Mouse (Mus musculus): ENCODE results near the gene Akr1c19. TPM values are rescaled to one million over a fixed set of nuclear protein-coding genes. Genes with fewer than 3 reads are reported as not detected.
"Not testable (repeated sequence)": the region's sequence is repeated elsewhere in the genome, so short reads cannot be mapped to it uniquely, and the experiment has no call there.

The Akr1c19 gene
- polyA plus RNA-seq, 1 experiment from 2014 or later: 936 TPM

DNA sequence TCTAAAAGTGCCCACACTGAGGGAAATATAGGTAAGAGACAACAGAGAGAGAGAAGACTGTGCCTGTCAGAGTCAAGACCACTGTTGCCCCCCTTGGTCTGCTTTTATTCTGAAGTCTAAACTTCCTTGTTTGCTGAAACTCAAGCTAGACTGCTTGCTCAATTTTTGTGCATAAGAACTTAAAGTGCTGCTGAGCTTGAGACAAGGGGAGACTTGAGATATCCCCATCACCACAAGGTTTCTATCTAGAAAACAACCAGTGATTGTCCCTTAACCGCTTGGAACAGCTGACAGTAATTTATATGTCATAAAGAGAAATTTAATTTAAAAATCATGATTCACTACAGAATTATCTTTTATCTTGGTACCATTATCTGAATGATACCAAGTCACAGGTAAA, 4.6 kb downstream of the Akr1c19 start:
- Histone ChIP-seq H3K9ac (ENCODE audit: low read depth, low read length) (no peak overlapping the region), H3K4me3 (ENCODE audit: low read depth, low read length) (no peak overlapping the region), H3K27me3 (replicated peaks; ENCODE audit: control insufficient read depth, insufficient read depth, low read length) (no peaks in the 10 kb centered on the region), H3K4me1 (replicated peaks; ENCODE audit: control insufficient read depth, insufficient read depth, low read length) (peaks cover 3% of the 10 kb centered on the region; the same call in 1 of the 2 replicates), H3K4me2 (replicated peaks; ENCODE audit: low read depth) (no peak overlapping the region), H3K27ac (ENCODE audit: low read depth, low read length) (peak overlapping the region; percentile 22; the same call in 1 of the 2 replicates), H3K9me3 (ENCODE audit: control insufficient read depth) (no peaks in the 10 kb centered on the region), H3K36me3 (ENCODE audit: control insufficient read depth, insufficient read depth) (no peaks in the 10 kb centered on the region)
- 37% methylated on average over 1 of the region's 1 CpGs for WGBS
- no peak for TF ChIP-seq CTCF (IDR thresholded peaks at IDR 0.05; ENCODE audit: low read depth)
- ATAC-seq: peak; percentile 15

DNA sequence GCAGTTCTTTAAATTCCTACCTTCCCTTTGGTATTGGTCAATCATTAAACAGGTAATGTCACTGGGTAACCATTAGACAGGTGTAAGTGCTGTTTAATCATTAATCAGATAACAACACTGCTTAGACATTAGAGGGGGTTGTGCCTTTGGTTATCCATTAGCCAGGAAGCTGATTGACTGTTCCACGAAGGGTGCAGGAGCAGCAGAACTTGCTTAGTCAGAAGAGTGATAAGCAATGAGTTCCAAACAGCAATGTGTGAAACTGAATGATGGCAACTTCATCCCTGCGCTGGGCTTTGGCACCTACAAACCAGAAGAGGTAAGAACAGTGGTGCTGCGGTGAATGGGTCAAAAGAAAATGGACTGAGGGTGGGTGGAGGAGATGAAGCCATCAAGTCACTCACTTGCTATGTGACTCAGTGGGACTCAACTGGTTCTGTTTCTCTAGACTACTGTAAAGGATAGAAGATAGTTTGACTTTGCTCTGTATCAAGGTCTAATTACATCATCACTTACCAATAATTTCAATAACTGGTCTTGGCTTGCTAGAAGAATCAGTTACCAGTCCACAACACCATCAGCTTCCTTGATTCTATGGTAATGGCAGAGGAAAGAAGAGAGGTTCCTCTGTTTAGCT, 5.2 kb downstream of the Akr1c19 start:
- Histone ChIP-seq H3K9me3 (ENCODE audit: control insufficient read depth) (no peaks in the 10 kb centered on the region), H3K4me2 (replicated peaks; ENCODE audit: low read depth) (peak overlapping the region; percentile 52), H3K27ac (ENCODE audit: low read depth, low read length) (peak overlapping the region; percentile 68), H3K4me1 (replicated peaks; ENCODE audit: control insufficient read depth, insufficient read depth, low read length) (peaks cover 3% of the 10 kb centered on the region; the same call in 1 of the 2 replicates), H3K9ac (ENCODE audit: low read depth, low read length) (no peak overlapping the region), H3K4me3 (ENCODE audit: low read depth, low read length) (peak overlapping the region; percentile 36), H3K27me3 (replicated peaks; ENCODE audit: control insufficient read depth, insufficient read depth, low read length) (no peaks in the 10 kb centered on the region), H3K36me3 (ENCODE audit: control insufficient read depth, insufficient read depth) (no peaks in the 10 kb centered on the region)
- WGBS: 28% methylated on average over 3 of the region's 3 CpGs
- peak; percentile 97 for ATAC-seq
- TF ChIP-seq CTCF (IDR thresholded peaks at IDR 0.05; ENCODE audit: low read depth): no peak

GRCm38 (mm10) chr13:4244861-4245559, 16.5 kb downstream of the Akr1c19 start:
- no peaks in the 10 kb centered on the region for H3K4me1 ChIP-seq (replicated peaks; ENCODE audit: control insufficient read depth, insufficient read depth, low read length)
- no peak overlapping the region for H3K9ac ChIP-seq (ENCODE audit: low read depth, low read length)
- H3K36me3 ChIP-seq (ENCODE audit: control insufficient read depth, insufficient read depth): peaks cover 18% of the 10 kb centered on the region; the same call in 1 of the 2 replicates
- no peaks in the 10 kb centered on the region for H3K27me3 ChIP-seq (replicated peaks; ENCODE audit: control insufficient read depth, insufficient read depth, low read length)
- ATAC-seq: peak; percentile 86
- WGBS: 2% methylated on average over 13 of the region's 13 CpGs
- no peaks in the 10 kb centered on the region for H3K9me3 ChIP-seq (ENCODE audit: control insufficient read depth)
- peak overlapping the region; percentile 3; the same call in 1 of the 2 replicates for H3K27ac ChIP-seq (ENCODE audit: low read depth, low read length)
- H3K4me3 ChIP-seq (ENCODE audit: low read depth, low read length): no peak overlapping the region
- peak overlapping the region; percentile 40 for H3K4me2 ChIP-seq (replicated peaks; ENCODE audit: low read depth)
- TF ChIP-seq CTCF (IDR thresholded peaks at IDR 0.05; ENCODE audit: low read depth): peak; percentile 39

- 78% methylated on average over 3 of the region's 3 CpGs for WGBS
- TF ChIP-seq CTCF (IDR thresholded peaks at IDR 0.05; ENCODE audit: low read depth): no peak
- no peaks in the 10 kb centered on the region for H3K9me3 ChIP-seq (ENCODE audit: control insufficient read depth)
- H3K9ac ChIP-seq (ENCODE audit: low read depth, low read length): no peak overlapping the region
- H3K4me3 ChIP-seq (ENCODE audit: low read depth, low read length): no peak overlapping the region
- peaks cover 12% of the 10 kb centered on the region; the same call in 1 of the 2 replicates for H3K36me3 ChIP-seq (ENCODE audit: control insufficient read depth, insufficient read depth)
- H3K27me3 ChIP-seq (replicated peaks; ENCODE audit: control insufficient read depth, insufficient read depth, low read length): no peaks in the 10 kb centered on the region
- no peak overlapping the region for H3K27ac ChIP-seq (ENCODE audit: low read depth, low read length)
- no peak for ATAC-seq
- H3K4me1 ChIP-seq (replicated peaks; ENCODE audit: control insufficient read depth, insufficient read depth, low read length): no peaks in the 10 kb centered on the region
- H3K4me2 ChIP-seq (replicated peaks; ENCODE audit: low read depth): no peak overlapping the region
These were observed 20.8 kb downstream of the Akr1c19 start for GRCm38 (mm10) chr13:4249347-4249746.

DNA sequence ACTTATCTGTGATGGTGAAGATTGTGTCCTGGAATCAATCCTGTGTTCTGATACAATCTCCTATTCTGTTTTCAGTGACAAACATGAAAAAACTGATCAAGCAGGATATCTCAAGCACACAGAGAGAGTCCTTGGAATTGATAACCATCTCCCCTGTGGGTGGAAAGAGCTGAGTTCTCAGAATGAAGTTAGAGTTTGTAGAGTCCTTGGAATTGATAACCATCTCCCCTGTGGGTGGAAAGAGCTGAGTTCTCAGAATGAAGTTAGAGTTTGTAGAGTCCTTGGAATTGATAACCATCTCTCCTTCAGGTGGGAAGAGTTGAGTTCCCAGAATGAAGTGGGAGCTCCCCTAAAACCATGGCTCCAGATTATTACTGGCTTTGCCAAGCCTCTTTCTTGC, 28.4 kb downstream of the Akr1c19 start:
- H3K9me3 ChIP-seq (ENCODE audit: control insufficient read depth); H3K4me1 ChIP-seq (replicated peaks; ENCODE audit: control insufficient read depth, insufficient read depth, low read length); H3K36me3 ChIP-seq (ENCODE audit: control insufficient read depth, insufficient read depth); ATAC-seq; H3K4me2 ChIP-seq (replicated peaks; ENCODE audit: low read depth); H3K27me3 ChIP-seq (replicated peaks; ENCODE audit: control insufficient read depth, insufficient read depth, low read length); H3K27ac ChIP-seq (ENCODE audit: low read depth, low read length); H3K9ac ChIP-seq (ENCODE audit: low read depth, low read length); H3K4me3 ChIP-seq (ENCODE audit: low read depth, low read length): not testable (repeated sequence)

GRCm38 (mm10) chr13:4257349-4257748, 28.8 kb downstream of the Akr1c19 start:
- H3K36me3 ChIP-seq (ENCODE audit: control insufficient read depth, insufficient read depth): no peaks in the 10 kb centered on the region
- 65% methylated on average over 6 of the region's 6 CpGs for WGBS
- H3K27me3 ChIP-seq (replicated peaks; ENCODE audit: control insufficient read depth, insufficient read depth, low read length): no peaks in the 10 kb centered on the region
- ATAC-seq: peak; percentile 78
- no peak overlapping the region for H3K4me3 ChIP-seq (ENCODE audit: low read depth, low read length)
- no peak for TF ChIP-seq CTCF (IDR thresholded peaks at IDR 0.05; ENCODE audit: low read depth)
- H3K9ac ChIP-seq (ENCODE audit: low read depth, low read length): no peak overlapping the region
- no peak overlapping the region for H3K4me2 ChIP-seq (replicated peaks; ENCODE audit: low read depth)
- no peak overlapping the region for H3K27ac ChIP-seq (ENCODE audit: low read depth, low read length)
- no peaks in the 10 kb centered on the region for H3K9me3 ChIP-seq (ENCODE audit: control insufficient read depth)
- H3K4me1 ChIP-seq (replicated peaks; ENCODE audit: control insufficient read depth, insufficient read depth, low read length): no peaks in the 10 kb centered on the region

All from intestine, postnatal 0 days (tissue).